Mouse (Mus musculus): Measurements from ENCODE around the gene Efcab12.

DNA sequence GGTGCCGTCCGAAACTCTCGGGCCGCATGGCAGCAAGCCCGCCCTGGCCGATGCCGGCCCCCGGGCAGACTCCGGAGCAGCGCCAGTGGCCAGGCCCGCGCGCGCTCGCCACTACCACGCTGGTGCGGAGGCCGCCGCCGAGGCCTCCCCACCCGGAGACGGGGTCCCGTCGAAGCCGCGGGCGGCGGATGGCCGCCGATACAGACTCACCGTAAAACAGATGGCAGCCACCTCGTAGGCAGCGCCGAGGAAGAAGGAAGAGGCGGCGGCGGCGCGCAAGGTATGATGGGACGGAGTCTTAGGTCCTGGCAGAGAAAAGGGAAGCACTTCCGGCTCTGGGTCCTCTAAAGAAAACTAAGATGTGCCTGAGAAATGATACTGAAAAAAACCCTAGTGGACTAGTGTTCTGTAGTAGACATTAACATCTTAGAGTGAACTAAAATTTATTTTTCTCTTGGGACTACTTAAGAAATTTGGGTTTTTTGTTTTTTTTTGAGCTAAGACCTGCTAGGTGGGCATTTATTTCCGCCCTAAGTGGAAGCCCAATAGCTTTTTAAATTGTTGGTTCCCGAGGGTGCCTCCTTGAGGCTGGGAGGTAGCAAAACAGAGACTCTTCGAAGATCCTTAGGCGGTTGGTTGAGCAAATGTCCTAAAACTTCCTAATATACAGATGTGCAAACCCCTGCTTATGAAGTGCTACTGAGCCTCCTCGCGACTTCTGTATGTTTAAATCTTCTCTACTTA, 29.6 kb downstream of the Efcab12 start, which contains the start of gene Rpl32:
- TF ChIP-seq GATA1 (IDR thresholded peaks at IDR 0.05; ENCODE audit: borderline replicate concordance, low read length) (no peak), FLI1 (IDR thresholded peaks at IDR 0.05; ENCODE audit: low read length) (peak; percentile 47; the same call in 1 of the 2 replicates)

Measured in megakaryocyte, embryonic 14.5 days (primary cell).